Mouse (Mus musculus) cerebellum, adult 2 months (tissue): ENCODE measurements around the gene Tlcd2. TPM values are rescaled to one million over a fixed set of nuclear protein-coding genes. Genes with fewer than 3 reads are reported as not detected.

Source experiments
- DNase-seq, 2 experiments: peaks; one replicate each; pipeline ENCODE4 v3.0.0; 2021
- H3K27ac ChIP-seq: fragments of 200-500 bp; 2 replicates; pipeline ENCODE4 v1.5.1; 2012; ENCODE audit warnings: low read length, control low read depth, inconsistent platforms; ENCODE audit not compliant: insufficient read depth
- H3K27me3 ChIP-seq: fragments of 200-500 bp; 2 replicates; pipeline ENCODE4 v1.6.1; 2012; ENCODE audit warnings: inconsistent platforms, mild to moderate bottlenecking, low read length, moderate library complexity; ENCODE audit not compliant: control insufficient read depth, insufficient read depth
- H3K4me1 ChIP-seq: fragments of 200-500 bp; 2 replicates; pipeline ENCODE4 v1.6.1; 2011; ENCODE audit warnings: low read length; ENCODE audit not compliant: control insufficient read depth, insufficient read depth
- H3K4me3 ChIP-seq: fragments of 200-500 bp; replicated peaks from 2 replicates; pipeline ENCODE3; 2011; ENCODE audit warnings: mild to moderate bottlenecking, low read depth, low read length, control low read depth; ENCODE audit not compliant: insufficient read depth
- CTCF ChIP-seq: fragments of 200-500 bp; IDR thresholded peaks from 2 replicates; pipeline ENCODE4 v1.5.1; 2011; ENCODE audit warnings: low read depth, mild to moderate bottlenecking, control low read depth, low read length, moderate library complexity, borderline replicate concordance; ENCODE audit not compliant: insufficient read depth
- POLR2A ChIP-seq: fragments of 200-500 bp; IDR thresholded peaks from 2 replicates; pipeline ENCODE4 v1.6.1; 2011; ENCODE audit warnings: low read length, control low read depth, borderline replicate concordance; ENCODE audit not compliant: insufficient read depth
- WGBS: fragments of 180-500 bp; shearing (Covaris S2); methylation state at CpG from one replicate; pipeline ENCODE4 v1.1.7; 2018; 5-methylcytosine and 5-hydroxymethylcytosine counted together
- polyA plus RNA-seq: library from polyadenylated mRNA; depleted of rRNA; stranded (reverse); fragments of >200 nt; gene quantifications from 2 replicates; pipeline ENCODE4 v1.2.3, GENCODE M21; 2012

Gene Tlcd2
- polyA plus RNA-seq, 1 experiment = 0.56 TPM

GRCm38 (mm10) chr11:75459141-75459711 lies 2.3 kb upstream of the Tlcd2 start:
- no peak overlapping the region for H3K27ac ChIP-seq

GRCm38 (mm10) chr11:75459751-75460102 lies 1.8 kb upstream of the Tlcd2 start:
- 36% methylated on average over 5 of the region's 5 CpGs for WGBS
- H3K4me3 ChIP-seq = peak overlapping the region; percentile 81

More at GRCm38 (mm10) chr11:75459141-75459711, 2.3 kb upstream of the Tlcd2 start:
- Histone ChIP-seq H3K4me1 (peaks cover 13% of the 10 kb centered on the region), H3K4me3 (no peak overlapping the region), H3K27me3 (no peaks in the 10 kb centered on the region)
- DNase-seq = no peak
- TF ChIP-seq POLR2A (no peak), CTCF (no peak)
- 43% methylated on average over 5 of the region's 5 CpGs for WGBS

GRCm38 (mm10) chr11:75460103-75460843 lies 1.2 kb upstream of the Tlcd2 start:
- Histone ChIP-seq H3K27me3 (no peaks in the 10 kb centered on the region), H3K4me1 (peaks cover 10% of the 10 kb centered on the region), H3K27ac (peak overlapping the region; percentile 95), H3K4me3 (peak overlapping the region; percentile 81)
- DNase-seq = peak; percentile 88 to 94
- TF ChIP-seq POLR2A (peak; percentile 15; the same call in 1 of the 2 replicates), CTCF (no peak)
- WGBS = 4% methylated on average over 19 of the region's 19 CpGs

More at GRCm38 (mm10) chr11:75459751-75460102, 1.8 kb upstream of the Tlcd2 start:
- peaks cover 13% of the 10 kb centered on the region for H3K4me1 ChIP-seq
- peak overlapping the region; percentile 95 for H3K27ac ChIP-seq
- DNase-seq = no peak
- TF ChIP-seq POLR2A (no peak), CTCF (no peak)
- H3K27me3 ChIP-seq = no peaks in the 10 kb centered on the region

- 1% methylated on average over 30 of the region's 30 CpGs for WGBS
- no peak for TF ChIP-seq CTCF
- no peak for TF ChIP-seq POLR2A
These were observed 283 bp downstream of the Tlcd2 start for GRCm38 (mm10) chr11:75461743-75462252.

GRCm38 (mm10) chr11:75462253-75462783 lies 803 bp downstream of the Tlcd2 start:
- DNase-seq = peak; percentile 60 to 69
- peaks cover 10% of the 10 kb centered on the region for H3K4me1 ChIP-seq
- H3K4me3 ChIP-seq = peak overlapping the region; percentile 79
- WGBS = 3% methylated on average over 15 of the region's 16 CpGs
- H3K27ac ChIP-seq = 0 out of 2 replicates have a peak overlapping the region, but pooled peaks have one; percentile 22
- TF ChIP-seq CTCF (no peak), POLR2A (no peak)
- no peaks in the 10 kb centered on the region for H3K27me3 ChIP-seq

More at GRCm38 (mm10) chr11:75461743-75462252, 283 bp downstream of the Tlcd2 start:
- peak overlapping the region; percentile 79 for H3K4me3 ChIP-seq
- no peaks in the 10 kb centered on the region for H3K27me3 ChIP-seq
- DNase-seq = no peak
- H3K27ac ChIP-seq = no peak overlapping the region
- H3K4me1 ChIP-seq = peaks cover 10% of the 10 kb centered on the region

- H3K4me3 ChIP-seq = no peak overlapping the region
These were observed 1.4 kb downstream of the Tlcd2 start for GRCm38 (mm10) chr11:75462865-75463336.

GRCm38 (mm10) chr11:75463624-75464023 lies 2.1 kb downstream of the Tlcd2 start:
- TF ChIP-seq CTCF (no peak), POLR2A (no peak)
- H3K4me1 ChIP-seq = peaks cover 10% of the 10 kb centered on the region
- 75% methylated on average over 4 of the region's 4 CpGs for WGBS
- no peaks in the 10 kb centered on the region for H3K27me3 ChIP-seq
- peak in 1 of 2 experiments; percentile 7 for DNase-seq
- H3K27ac ChIP-seq = no peak overlapping the region
- H3K4me3 ChIP-seq = no peak overlapping the region

More at GRCm38 (mm10) chr11:75462865-75463336, 1.4 kb downstream of the Tlcd2 start:
- H3K4me1 ChIP-seq = peaks cover 10% of the 10 kb centered on the region
- H3K27me3 ChIP-seq = no peaks in the 10 kb centered on the region
- peak; percentile 44 to 56 for DNase-seq
- 0 out of 2 replicates have a peak overlapping the region, but pooled peaks have one; percentile 22 for H3K27ac ChIP-seq
- 9% methylated on average over 9 of the region's 9 CpGs for WGBS
- TF ChIP-seq POLR2A = no peak
- TF ChIP-seq CTCF = no peak
